Mouse (Mus musculus) adrenal gland, postnatal 4 days (tissue): ENCODE data around the gene Slc2a4. TPM values are rescaled to one million over a fixed set of nuclear protein-coding genes. Genes with fewer than 3 reads are reported as not detected.
"Not testable (repeated sequence)": the region's sequence is repeated elsewhere in the genome, so short reads cannot be mapped to it uniquely, and the experiment has no call there.

Experiments
- DNase-seq, 2 experiments: peaks; one replicate each; pipeline ENCODE4 v3.0.0; 2021 to 2022; ENCODE audit warnings: low spot score in 2 of 2, mixed read lengths in 2 of 2
- total RNA-seq, 2 experiments: library from RNA; stranded (reverse); gene quantifications; 2 replicates each; pipeline ENCODE4 v1.2.3; 2021

Slc2a4 gene
- total RNA-seq, 2 experiments from 2014 or later, result 23.6 to 24.8 TPM

- no peak for DNase-seq
These were observed 7.0 kb downstream of the Slc2a4 start for GRCm38 (mm10) chr11:69940962-69941361.

- DNase-seq, result no peak
These were observed 8.3 kb downstream of the Slc2a4 start for GRCm38 (mm10) chr11:69939731-69940130.

GRCm38 (mm10) chr11:69939181-69939580 lies 8.8 kb downstream of the Slc2a4 start:
- no peak for DNase-seq

GRCm38 (mm10) chr11:69938401-69938979 lies 9.5 kb downstream of the Slc2a4 start:
- no peak for DNase-seq

- no peak for DNase-seq
These were observed 10.2 kb downstream of the Slc2a4 start for GRCm38 (mm10) chr11:69937834-69938233.

- DNase-seq, result no peak
These were observed 10.6 kb downstream of the Slc2a4 start for GRCm38 (mm10) chr11:69937385-69937784.

- DNase-seq, result no peak
These were observed 11.2 kb downstream of the Slc2a4 start for GRCm38 (mm10) chr11:69936714-69937347.

- DNase-seq, result no peak
These were observed 11.8 kb downstream of the Slc2a4 start for GRCm38 (mm10) chr11:69936156-69936555.

- peak; percentile 62 to 71 for DNase-seq
These were observed 12.7 kb downstream of the Slc2a4 start, which contains the start of gene Ybx2 for GRCm38 (mm10) chr11:69935137-69935879. Gene Ybx2 (plus strand): TSS chr11:69935796.

GRCm38 (mm10) chr11:69934681-69935080 lies 13.3 kb downstream of the Slc2a4 start:
- DNase-seq, result no peak

- DNase-seq, result peak; percentile 94 to 96
These were observed 13.8 kb downstream of the Slc2a4 start for GRCm38 (mm10) chr11:69934169-69934568.

GRCm38 (mm10) chr11:69933066-69933465 lies 14.9 kb downstream of the Slc2a4 start:
- DNase-seq, result no peak

GRCm38 (mm10) chr11:69932254-69932653 lies 15.7 kb downstream of the Slc2a4 start:
- DNase-seq, result no peak

- DNase-seq, result no peak
These were observed 16.2 kb downstream of the Slc2a4 start for GRCm38 (mm10) chr11:69931769-69932168.

GRCm38 (mm10) chr11:69930967-69931537 lies 16.9 kb downstream of the Slc2a4 start:
- no peak for DNase-seq

GRCm38 (mm10) chr11:69930176-69930575 lies 17.8 kb downstream of the Slc2a4 start:
- DNase-seq, result not testable (repeated sequence)

GRCm38 (mm10) chr11:69929712-69930111 lies 18.3 kb downstream of the Slc2a4 start:
- no peak for DNase-seq

GRCm38 (mm10) chr11:69927501-69927900 lies 20.5 kb downstream of the Slc2a4 start:
- DNase-seq, result no peak

GRCm38 (mm10) chr11:69922796-69923195 lies 25.2 kb downstream of the Slc2a4 start:
- DNase-seq, result no peak

GRCm38 (mm10) chr11:69922012-69922756 lies 25.8 kb downstream of the Slc2a4 start:
- DNase-seq, result no peak
